Mouse (Mus musculus) heart, postnatal 0 days (tissue): ENCODE data around the gene Ciao2a. TPM values are rescaled to one million over a fixed set of nuclear protein-coding genes. Genes with fewer than 3 reads are reported as not detected.

ENCODE experiments used
- ATAC-seq: fragments of 200-750 bp; cut with Nextera tagmentation; 2 replicates; pipeline ENCODE4 v1.8.0; 2017; ENCODE audit warnings: low read depth, moderate number of reproducible peaks, moderate library complexity; ENCODE audit not compliant: insufficient read depth
- DNase-seq: peaks from one replicate; pipeline ENCODE4 v3.0.0-alpha.2; 2016; ENCODE audit warnings: low spot score
- H3K27ac ChIP-seq: fragments of 300-500 bp; sonication (generic); 2 replicates; pipeline ENCODE4 v1.5.1; 2014; ENCODE audit warnings: low read depth, mild to moderate bottlenecking
- H3K27me3 ChIP-seq: fragments of 300-500 bp; sonication (generic); 2 replicates; pipeline ENCODE4 v1.6.1; 2014; ENCODE audit warnings: low read length, mixed read lengths; ENCODE audit not compliant: control insufficient read depth, insufficient read depth
- H3K36me3 ChIP-seq: fragments of 300-500 bp; sonication (generic); replicated peaks from 2 replicates; pipeline ENCODE4 v1.6.1; 2014; ENCODE audit warnings: low read length, mixed read lengths; ENCODE audit not compliant: control insufficient read depth, insufficient read depth
- H3K4me1 ChIP-seq: fragments of 300-500 bp; sonication (generic); 2 replicates; pipeline ENCODE4 v1.6.1; 2014; ENCODE audit warnings: antibody characterized with exemption; ENCODE audit not compliant: control insufficient read depth, insufficient read depth
- H3K4me2 ChIP-seq: fragments of 300-500 bp; sonication (generic); 2 replicates; pipeline ENCODE4 v1.6.1; 2014; ENCODE audit warnings: low read depth, mild to moderate bottlenecking, low read length, moderate library complexity
- H3K4me3 ChIP-seq: fragments of 300-500 bp; sonication (generic); 2 replicates; pipeline ENCODE4 v1.5.1; 2014; ENCODE audit warnings: low read depth, low read length
- H3K9ac ChIP-seq: fragments of 300-500 bp; sonication (generic); replicated peaks from 2 replicates; pipeline ENCODE4 v1.6.1; 2014; ENCODE audit warnings: low read depth, low read length, mixed read lengths
- H3K9me3 ChIP-seq: fragments of 300-500 bp; sonication (generic); replicated peaks from 2 replicates; pipeline ENCODE4 v1.6.1; 2016; ENCODE audit warnings: low read length; ENCODE audit not compliant: control insufficient read depth
- CTCF ChIP-seq: IDR thresholded peaks from 2 replicates; pipeline ENCODE4 v1.5.1; 2016; ENCODE audit warnings: antibody characterized with exemption, control low read depth, low read depth
- EP300 ChIP-seq: IDR thresholded peaks from 2 replicates; pipeline ENCODE4 v1.6.1; 2016; ENCODE audit warnings: antibody characterized with exemption, low read depth
- WGBS: fragments of 180-500 bp; shearing (Covaris S2); extraction: QIAGEN DNeasy Blood & Tissue Kit; methylation state at CpG from one replicate; pipeline ENCODE4 v1.1.7; 2014; 5-methylcytosine and 5-hydroxymethylcytosine counted together
- polyA plus RNA-seq: library from polyadenylated mRNA; unstranded; fragments of >200 nt; fragmentation: Nextera tagmentation; extraction: Ambion mirVana; gene quantifications from 2 replicates; pipeline ENCODE4 v1.2.1, GENCODE M21; 2015
- total RNA-seq: library from RNA; depleted of rRNA; stranded (reverse); fragments of >200 nt; gene quantifications from 2 replicates; pipeline ENCODE4 v1.2.3, GENCODE M21; 2014; ENCODE audit warnings: low replicate concordance

The Ciao2a gene
- total and polyA plus RNA-seq, 2 experiments from 2014 or later = 74.2 to 154 TPM

DNA sequence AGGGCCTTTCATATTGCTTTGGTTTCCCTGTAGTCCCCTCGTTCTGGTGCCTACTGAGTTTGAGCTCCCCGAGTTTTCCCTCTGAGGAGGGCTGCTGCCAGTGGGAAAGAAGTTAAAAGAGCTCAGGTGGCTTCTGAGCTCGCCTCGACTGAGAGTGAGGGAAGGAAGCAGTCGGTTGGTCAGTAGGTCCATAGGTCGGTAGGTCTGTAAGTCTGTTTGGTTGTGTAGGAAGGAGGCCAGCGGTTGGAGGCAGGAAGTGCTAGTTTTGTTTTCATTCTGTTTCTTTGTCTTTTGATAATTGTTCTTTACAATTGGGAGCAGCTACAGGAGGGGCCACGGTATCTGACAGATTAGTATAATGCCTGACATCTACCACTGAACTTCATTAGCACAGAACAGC lies 16.3 kb upstream of the Ciao2a start:
- TF ChIP-seq CTCF (no peak), EP300 (no peak)
- WGBS = 67% methylated on average over 8 of the region's 8 CpGs
- ATAC-seq (no peak), DNase-seq (no peak)
- H3K4me1 ChIP-seq = no peaks in the 10 kb centered on the region
- no peaks in the 10 kb centered on the region for H3K9me3 ChIP-seq
- no peak overlapping the region for H3K9ac ChIP-seq
- no peaks in the 10 kb centered on the region for H3K27me3 ChIP-seq
- H3K4me2 ChIP-seq = no peak overlapping the region
- H3K4me3 ChIP-seq = no peak overlapping the region
- peaks cover 45% of the 10 kb centered on the region for H3K36me3 ChIP-seq
- no peak overlapping the region for H3K27ac ChIP-seq

DNA sequence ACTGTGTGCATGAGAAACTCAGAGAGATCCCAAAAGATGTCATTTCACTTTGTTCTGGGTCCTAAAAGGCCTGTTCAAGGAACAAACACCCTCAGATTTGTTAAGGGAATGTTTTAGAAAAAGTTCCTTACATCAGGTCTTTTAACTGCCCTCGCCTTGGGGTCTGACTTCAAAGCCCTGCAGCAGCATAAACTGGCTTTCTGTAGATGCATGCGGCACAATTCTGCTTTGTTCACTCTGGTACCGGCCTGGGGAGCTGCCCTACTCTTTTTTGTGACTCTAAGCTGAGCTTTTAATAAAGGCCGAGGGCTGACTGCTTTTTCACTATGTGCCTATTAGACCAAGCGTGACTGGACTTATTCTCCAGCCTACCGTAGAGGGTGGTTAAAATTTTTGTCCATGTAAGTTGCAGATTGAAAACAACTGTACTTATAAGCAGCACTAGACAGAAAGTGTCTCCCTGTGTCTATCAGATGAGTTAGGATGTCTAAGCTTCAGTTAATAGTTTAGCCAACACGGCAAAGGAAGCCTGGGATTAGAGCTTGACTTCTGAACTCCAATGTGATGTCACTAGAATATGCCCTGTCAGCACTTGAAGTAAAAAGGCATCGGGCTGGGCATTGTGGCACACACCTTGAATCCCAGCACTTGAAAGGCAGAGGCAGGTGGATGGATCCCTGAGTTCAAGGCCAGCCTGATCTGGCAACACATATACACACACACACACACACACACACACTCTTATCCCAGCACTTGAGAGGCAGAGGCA lies 15.6 kb upstream of the Ciao2a start:
- H3K4me2 ChIP-seq = no peak overlapping the region
- peaks cover 38% of the 10 kb centered on the region for H3K36me3 ChIP-seq
- no peak overlapping the region for H3K27ac ChIP-seq
- 79% methylated on average over 8 of the region's 8 CpGs for WGBS
- no peak overlapping the region for H3K4me3 ChIP-seq
- no peak for ATAC-seq
- TF ChIP-seq EP300 (no peak), CTCF (no peak)
- H3K9ac ChIP-seq = no peak overlapping the region
- DNase-seq = no peak
- no peaks in the 10 kb centered on the region for H3K4me1 ChIP-seq
- H3K9me3 ChIP-seq = no peaks in the 10 kb centered on the region
- H3K27me3 ChIP-seq = no peaks in the 10 kb centered on the region

DNA sequence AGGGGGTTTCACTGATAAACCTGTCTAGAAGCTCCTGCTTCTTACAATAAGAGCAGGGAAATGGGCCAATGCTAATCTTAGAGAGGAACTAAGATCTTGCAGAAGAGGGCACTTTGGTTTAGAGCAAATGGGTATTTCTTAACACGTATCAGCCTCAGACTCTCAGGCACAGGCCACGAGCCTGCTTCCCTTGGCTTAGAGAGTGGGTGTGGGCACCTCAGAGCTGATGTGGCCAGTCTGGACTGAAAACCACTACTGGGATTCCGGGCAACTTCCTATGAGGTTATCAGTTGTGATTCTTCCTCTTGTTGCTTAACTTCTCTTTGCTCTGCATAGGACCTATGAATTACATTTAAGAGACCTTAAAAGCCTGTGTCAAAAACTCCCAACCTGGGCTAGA lies 12.1 kb upstream of the Ciao2a start:
- Histone ChIP-seq H3K36me3 (peaks cover 9% of the 10 kb centered on the region), H3K9ac (no peak overlapping the region), H3K4me3 (no peak overlapping the region), H3K4me1 (no peaks in the 10 kb centered on the region), H3K9me3 (no peaks in the 10 kb centered on the region), H3K27me3 (no peaks in the 10 kb centered on the region), H3K4me2 (no peak overlapping the region), H3K27ac (no peak overlapping the region)
- TF ChIP-seq CTCF (no peak), EP300 (no peak)
- ATAC-seq = no peak
- WGBS = 76% methylated on average over 3 of the region's 3 CpGs
- DNase-seq = no peak

DNA sequence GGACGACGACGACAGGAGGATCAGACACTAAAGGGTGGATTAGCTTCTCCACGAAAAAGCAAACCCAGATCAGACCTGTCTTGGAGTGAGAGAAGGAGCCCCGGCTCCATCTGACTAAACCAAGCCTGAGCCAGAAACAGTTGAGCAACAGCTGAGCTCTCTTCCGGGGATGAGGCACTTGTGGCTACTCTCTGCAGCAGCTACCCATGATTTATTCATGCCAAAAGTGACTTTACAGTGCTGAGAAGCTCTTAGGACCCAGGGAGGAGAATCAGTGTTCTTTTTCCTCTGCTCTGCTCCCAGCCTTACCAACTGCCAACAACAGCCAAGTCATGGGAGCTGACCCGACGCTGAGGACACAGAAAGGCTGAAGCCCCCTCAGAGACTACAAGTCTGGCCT lies 9.5 kb upstream of the Ciao2a start:
- no peak for DNase-seq
- no peak overlapping the region for H3K27ac ChIP-seq
- H3K9me3 ChIP-seq = no peaks in the 10 kb centered on the region
- ATAC-seq = no peak
- no peak overlapping the region for H3K9ac ChIP-seq
- no peak overlapping the region for H3K4me2 ChIP-seq
- H3K27me3 ChIP-seq = no peaks in the 10 kb centered on the region
- 58% methylated on average over 8 of the region's 8 CpGs for WGBS
- H3K4me1 ChIP-seq = no peaks in the 10 kb centered on the region
- H3K36me3 ChIP-seq = peaks cover 6% of the 10 kb centered on the region; the same call in 1 of the 2 replicates
- no peak overlapping the region for H3K4me3 ChIP-seq
- TF ChIP-seq EP300 (no peak), CTCF (no peak)

DNA sequence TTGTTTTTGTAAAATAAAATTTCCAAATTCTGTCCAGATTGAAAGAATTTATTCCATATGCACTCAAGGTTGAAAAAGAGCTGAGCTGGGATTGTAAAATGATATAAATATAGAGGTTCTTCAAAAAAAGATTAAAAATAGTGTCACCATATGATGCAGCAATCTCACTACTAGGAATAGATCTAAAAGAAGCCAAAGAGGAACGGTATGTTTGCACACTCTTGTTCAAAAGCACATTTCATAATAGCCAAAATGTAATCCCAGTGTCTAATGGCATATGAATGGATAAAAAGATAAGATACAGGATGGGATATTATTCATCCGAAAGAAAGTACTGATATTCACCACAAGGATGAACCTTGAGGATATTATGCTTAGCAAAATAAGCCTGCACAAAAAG lies 6.9 kb upstream of the Ciao2a start:
- peaks cover 5% of the 10 kb centered on the region; the same call in 1 of the 2 replicates for H3K4me1 ChIP-seq
- no peak overlapping the region for H3K4me3 ChIP-seq
- no peak for TF ChIP-seq CTCF
- no peak for TF ChIP-seq EP300
- ATAC-seq (no peak), DNase-seq (no peak)
- no peak overlapping the region for H3K4me2 ChIP-seq
- no peak overlapping the region for H3K9ac ChIP-seq
- no peak overlapping the region for H3K27ac ChIP-seq
- H3K9me3 ChIP-seq = no peaks in the 10 kb centered on the region
- WGBS = 76% methylated on average over 2 of the region's 2 CpGs
- H3K36me3 ChIP-seq = no peaks in the 10 kb centered on the region
- no peaks in the 10 kb centered on the region for H3K27me3 ChIP-seq

DNA sequence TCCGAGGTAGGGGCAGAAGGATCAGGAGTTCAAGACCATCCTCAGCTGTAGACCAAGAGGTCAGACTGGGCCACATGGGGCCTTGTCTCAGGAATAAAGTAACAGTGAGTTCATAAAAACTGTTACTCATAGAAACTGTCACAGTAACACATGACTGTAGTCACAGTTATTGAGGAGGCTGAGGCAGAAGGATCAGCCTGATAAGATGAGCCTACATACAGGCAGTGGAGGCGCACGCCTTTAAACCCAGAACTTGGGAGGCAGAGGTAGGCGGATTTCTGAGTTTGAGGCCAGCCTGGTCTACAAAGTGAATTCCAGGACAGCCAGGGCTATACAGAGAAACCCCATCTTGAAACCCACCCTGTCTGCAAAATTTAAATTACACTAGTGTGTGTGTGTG lies 6.3 kb upstream of the Ciao2a start:
- Histone ChIP-seq H3K9ac (no peak overlapping the region), H3K27me3 (no peaks in the 10 kb centered on the region), H3K4me2 (no peak overlapping the region), H3K4me1 (peaks cover 5% of the 10 kb centered on the region; the same call in 1 of the 2 replicates), H3K9me3 (no peaks in the 10 kb centered on the region), H3K36me3 (no peaks in the 10 kb centered on the region), H3K27ac (no peak overlapping the region), H3K4me3 (no peak overlapping the region)
- TF ChIP-seq EP300 = no peak
- DNase-seq (no peak), ATAC-seq (no peak)
- WGBS = 89% methylated on average over 4 of the region's 4 CpGs
